Mouse (Mus musculus) embryonic stem cell, embryonic (primary cell): ENCODE results near the gene Lrrc61.

Source experiments
- CTCF ChIA-PET, 4 experiments: fragments of 300-600 bp in 2 of 4; fragments of 350-600 bp in 2 of 4; sonication (Branson Sonifier 250); formaldehyde crosslinking; loops; one replicate each; lab custom pipeline; 2022; ENCODE audit warnings: inconsistent platforms in 2 of 4; lab: Charles Lee
- POLR2A ChIA-PET, 4 experiments: fragments of 300-600 bp in 2 of 4; fragments of 350-600 bp in 2 of 4; sonication (Branson Sonifier 250); formaldehyde crosslinking; loops; one replicate each; lab custom pipeline; 2022; ENCODE audit warnings: antibody characterized with exemption in 4 of 4, inconsistent platforms in 1 of 4; lab: Charles Lee

Gene Lrrc61

GRCm38 (mm10) chr6:48540721-48541120 is 13.9 kb upstream of the Lrrc61 start:
- POLR2A ChIA-PET: interaction anchor here in 2 of 4 experiments (0.9 to 1.6 kb wide), 4 partner anchors 12 to 62 kb away, joined by 3 to 6 read pairs (median 4); partner anchors contain the start of genes Gm44965 (in 1 of the 2), Lrrc61 (in 1 of the 2) and Repin1 (in 1 of the 2)
- CTCF ChIA-PET: interaction anchor here in 2 of 4 experiments (0.7 to 1.3 kb wide), 2 partner anchors 12 to 87 kb away, joined by 3 to 4 read pairs; no protein-coding TSS in a partner anchor

- POLR2A ChIA-PET: interaction anchor here in 2 of 4 experiments (1.1 to 1.6 kb wide), 3 partner anchors 11 to 52 kb away, joined by 3 to 6 read pairs (median 5); partner anchors contain the start of genes Gm44965 (in 1 of the 2) and Repin1 (in 1 of the 2)
- CTCF ChIA-PET: interaction anchor here in 1 of 4 experiments (0.5 kb wide), 1 partner anchor 319 kb away, joined by 3 read pairs; no protein-coding TSS in a partner anchor
These were observed 12.8 kb upstream of the Lrrc61 start for GRCm38 (mm10) chr6:48541560-48542450.

- ChIA-PET CTCF (no interaction called here), POLR2A (interaction anchor here in 1 of 4 experiments (1.6 kb wide), 1 partner anchor 51 kb away, joined by 5 read pairs; the partner anchor contains the start of genes Gm44965 and Repin1)
These were observed 12.0 kb upstream of the Lrrc61 start for GRCm38 (mm10) chr6:48542631-48543030.

- ChIA-PET CTCF (no interaction called here), POLR2A (no interaction called here)
These were observed 9.3 kb upstream of the Lrrc61 start for GRCm38 (mm10) chr6:48545251-48545650.

GRCm38 (mm10) chr6:48546271-48546670 is 8.3 kb upstream of the Lrrc61 start:
- ChIA-PET POLR2A (interaction anchor here in 1 of 4 experiments (0.7 kb wide), 1 partner anchor 283 kb away, joined by 3 read pairs; no protein-coding TSS in a partner anchor), CTCF (interaction anchor here (0.7 to 1.2 kb wide), 8 partner anchors 9 to 224 kb away, joined by 3 to 5 read pairs (median 4); partner anchors contain the start of gene Atp6v0e2 (in 2 of the 4))

GRCm38 (mm10) chr6:48546858-48547257 is 7.7 kb upstream of the Lrrc61 start:
- POLR2A ChIA-PET: interaction anchor here in 2 of 4 experiments (0.5 to 0.7 kb wide), 2 partner anchors 283 to 382 kb away, joined by 3 to 4 read pairs; no protein-coding TSS in a partner anchor
- CTCF ChIA-PET: interaction anchor here (0.6 to 1.3 kb wide), 11 partner anchors 9 to 369 kb away, joined by 3 to 5 read pairs (median 4); partner anchors contain the start of gene Atp6v0e2 (in 2 of the 4)

- ChIA-PET CTCF (interaction anchor here in 3 of 4 experiments (0.6 to 1.4 kb wide), 5 partner anchors 8 to 757 kb away, joined by 3 to 4 read pairs (median 3); no protein-coding TSS in a partner anchor), POLR2A (no interaction called here)
These were observed 6.3 kb upstream of the Lrrc61 start for GRCm38 (mm10) chr6:48548314-48548713.

- POLR2A ChIA-PET: interaction anchor here in 3 of 4 experiments (0.8 to 2.1 kb wide), 9 partner anchors 12 to 130 kb away, joined by 3 to 7 read pairs (median 4); partner anchors contain the start of genes Atp6v0e2 (in 2 of the 3), Gm44965 (in 1 of the 3) and Repin1 (in 1 of the 3)
- CTCF ChIA-PET: interaction anchor here in 3 of 4 experiments (0.6 to 1.1 kb wide), 10 partner anchors 13 to 307 kb away, joined by 3 to 4 read pairs (median 3); partner anchors contain the start of genes AI854703 (in 1 of the 3), Gimap8 (in 1 of the 3), Gm44965 (in 1 of the 3) and Repin1 (in 1 of the 3)
These were observed 1.7 kb upstream of the Lrrc61 start for GRCm38 (mm10) chr6:48552918-48553317.

- ChIA-PET POLR2A (interaction anchor here in 3 of 4 experiments (0.6 to 2.1 kb wide), 7 partner anchors 13 to 35 kb away, joined by 3 to 8 read pairs (median 3); partner anchors contain the start of gene Atp6v0e2 (in 1 of the 3)), CTCF (interaction anchor here in 1 of 4 experiments (0.6 kb wide), 1 partner anchor 14 kb away, joined by 3 read pairs; no protein-coding TSS in a partner anchor)
These were observed 777 bp upstream of the Lrrc61 start for GRCm38 (mm10) chr6:48553819-48554218.

GRCm38 (mm10) chr6:48555104-48555890 is 701 bp downstream of the Lrrc61 start:
- POLR2A ChIA-PET: interaction anchor here (0.6 to 2.4 kb wide), 30 partner anchors 11 to 1102 kb away, joined by 3 to 10 read pairs (median 3); partner anchors contain the start of genes Atp6v0e2 (in 2 of the 4), Gm44965 (in 2 of the 4), Repin1 (in 2 of the 4) and Krba1 (in 1 of the 4)
- CTCF ChIA-PET: interaction anchor here in 3 of 4 experiments (0.6 to 1.3 kb wide), 10 partner anchors 16 to 530 kb away, joined by 3 to 15 read pairs (median 6); partner anchors contain the start of gene AI854703 (in 1 of the 3)

- POLR2A ChIA-PET: interaction anchor here in 3 of 4 experiments (0.6 to 2.4 kb wide), 8 partner anchors 12 to 1102 kb away, joined by 3 to 9 read pairs (median 3); partner anchors contain the start of genes Malsu1 (in 1 of the 3) and Zfp775 (in 1 of the 3)
- CTCF ChIA-PET: interaction anchor here in 2 of 4 experiments (0.6 to 1.1 kb wide), 4 partner anchors 57 to 531 kb away, joined by 3 read pairs; no protein-coding TSS in a partner anchor
These were observed 1.4 kb downstream of the Lrrc61 start for GRCm38 (mm10) chr6:48555956-48556355.

GRCm38 (mm10) chr6:48565693-48566310 is 11.2 kb downstream of the Lrrc61 start:
- CTCF ChIA-PET: interaction anchor here in 1 of 4 experiments (1.1 kb wide), 1 partner anchor 16 kb away, joined by 3 read pairs; no protein-coding TSS in a partner anchor
- POLR2A ChIA-PET: interaction anchor here in 2 of 4 experiments (0.9 to 1.2 kb wide), 3 partner anchors 11 to 14 kb away, joined by 3 read pairs; partner anchors contain the start of gene Lrrc61 (in 1 of the 2)

- CTCF ChIA-PET: interaction anchor here in 1 of 4 experiments (1.0 to 1.1 kb wide), 2 partner anchors 16 to 80 kb away, joined by 3 read pairs; no protein-coding TSS in a partner anchor
These were observed 11.7 kb downstream of the Lrrc61 start for GRCm38 (mm10) chr6:48566312-48566711.

GRCm38 (mm10) chr6:48568036-48568984 is 13.7 kb downstream of the Lrrc61 start:
- CTCF ChIA-PET: interaction anchor here in 2 of 4 experiments (0.7 to 1.5 kb wide), 3 partner anchors 14 to 292 kb away, joined by 3 to 7 read pairs (median 4); no protein-coding TSS in a partner anchor
- POLR2A ChIA-PET: interaction anchor here (0.6 to 2.1 kb wide), 12 partner anchors 12 to 56 kb away, joined by 3 to 9 read pairs (median 3); partner anchors contain the start of genes Lrrc61 (in 1 of the 4) and Zfp775 (in 1 of the 4)

More at GRCm38 (mm10) chr6:48566312-48566711, 11.7 kb downstream of the Lrrc61 start:
- POLR2A ChIA-PET: interaction anchor here in 3 of 4 experiments (0.9 to 1.2 kb wide), 4 partner anchors 11 to 35 kb away, joined by 3 read pairs; partner anchors contain the start of gene Lrrc61 (in 1 of the 3)
